Mouse (Mus musculus): ENCODE data around the gene Tmem270. TPM values are rescaled to one million over a fixed set of nuclear protein-coding genes. Genes with fewer than 3 reads are reported as not detected.

The Tmem270 gene
- polyA plus RNA-seq, 1 experiment from 2014 or later = not detected

DNA sequence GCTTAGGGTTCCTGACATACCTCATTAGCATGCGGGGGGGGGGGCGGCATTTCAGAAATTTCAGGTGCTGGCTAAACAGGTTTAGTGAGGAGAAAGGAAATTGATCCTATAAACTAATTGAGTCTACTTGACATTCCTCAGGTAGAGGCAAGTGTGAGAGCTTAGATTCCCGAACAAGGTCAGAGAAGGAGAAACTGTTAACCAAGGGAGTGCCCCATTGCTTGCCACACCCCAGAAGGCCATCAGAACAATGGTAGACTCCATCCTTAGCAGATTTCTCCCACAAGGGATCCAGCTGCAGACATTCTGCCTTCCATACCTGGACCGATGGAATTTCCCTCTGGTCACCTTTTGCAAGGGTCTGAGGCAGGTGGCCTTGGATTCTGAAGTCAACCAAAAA lies 20.2 kb upstream of the Tmem270 start:
- 0 out of 2 replicates have a peak, but pooled peaks cover 3% of the 10 kb centered on the region for H3K4me1 ChIP-seq
- H3K9ac ChIP-seq = no peak overlapping the region
- H3K27me3 ChIP-seq (replicated peaks) = peaks cover 17% of the 10 kb centered on the region
- no peak overlapping the region for H3K4me3 ChIP-seq
- H3K27ac ChIP-seq (replicated peaks) = no peak overlapping the region
- no peak for ATAC-seq (ENCODE audit: extremely low read depth, insufficient number of reproducible peaks, low FRiP score, low TSS enrichment)
- H3K36me3 ChIP-seq = no peaks in the 10 kb centered on the region
- no peaks in the 10 kb centered on the region for H3K9me3 ChIP-seq
- WGBS = 62% methylated on average over 4 of the region's 4 CpGs
- no peak overlapping the region for H3K4me2 ChIP-seq

- peaks cover 7% of the 10 kb centered on the region for H3K4me1 ChIP-seq
- H3K9me3 ChIP-seq = no peaks in the 10 kb centered on the region
- WGBS = 67% methylated on average over 6 of the region's 6 CpGs
- ATAC-seq (ENCODE audit: extremely low read depth, insufficient number of reproducible peaks, low FRiP score, low TSS enrichment) = no peak
- H3K27ac ChIP-seq (replicated peaks) = no peak overlapping the region
- H3K27me3 ChIP-seq (replicated peaks) = peaks cover 10% of the 10 kb centered on the region; the same call in 1 of the 2 replicates
- H3K9ac ChIP-seq = no peak overlapping the region
- no peak overlapping the region for H3K4me2 ChIP-seq
- no peaks in the 10 kb centered on the region for H3K36me3 ChIP-seq
- no peak overlapping the region for H3K4me3 ChIP-seq
Measured at GRCm38 (mm10) chr5:134923141-134923540, 16.6 kb upstream of the Tmem270 start.

GRCm38 (mm10) chr5:134921106-134921505 lies 14.6 kb upstream of the Tmem270 start:
- Histone ChIP-seq H3K4me1 (peaks cover 7% of the 10 kb centered on the region), H3K4me2 (no peak overlapping the region), H3K36me3 (no peaks in the 10 kb centered on the region), H3K4me3 (no peak overlapping the region), H3K27ac (replicated peaks) (no peak overlapping the region), H3K9ac (no peak overlapping the region), H3K27me3 (replicated peaks) (peaks cover 10% of the 10 kb centered on the region; the same call in 1 of the 2 replicates), H3K9me3 (no peaks in the 10 kb centered on the region)
- no peak for ATAC-seq (ENCODE audit: extremely low read depth, insufficient number of reproducible peaks, low FRiP score, low TSS enrichment)
- WGBS = 80% methylated on average over 8 of the region's 8 CpGs

DNA sequence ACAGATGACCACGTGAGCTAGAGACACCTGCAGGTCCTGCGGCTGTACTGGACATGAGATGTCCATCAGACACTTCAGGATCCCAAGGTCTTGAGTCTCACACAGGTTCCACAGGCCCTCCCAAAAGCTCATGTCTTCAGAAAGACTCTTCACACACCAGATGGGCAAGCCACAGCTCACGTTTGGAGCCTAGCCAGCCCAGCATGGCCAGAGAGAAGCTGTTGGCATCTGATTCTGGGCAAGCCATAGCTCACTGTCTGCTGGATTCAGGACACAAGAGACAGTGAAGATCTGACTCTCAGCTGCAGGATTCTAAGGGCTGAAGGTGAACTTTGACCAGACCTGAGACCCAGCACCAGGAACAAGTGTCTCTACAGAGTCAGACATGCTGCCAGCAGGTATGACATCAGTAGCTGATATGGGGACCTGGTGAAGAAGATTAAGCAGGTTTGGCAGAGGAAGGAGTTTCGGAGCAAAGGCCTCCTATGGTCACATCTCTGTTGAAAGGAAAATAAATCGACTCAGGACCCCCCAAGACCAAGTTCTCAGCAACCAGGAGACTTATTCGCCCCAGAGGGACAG lies 13.7 kb upstream of the Tmem270 start:
- no peak for ATAC-seq (ENCODE audit: extremely low read depth, insufficient number of reproducible peaks, low FRiP score, low TSS enrichment)
- H3K27me3 ChIP-seq (replicated peaks) = peaks cover 8% of the 10 kb centered on the region; the same call in 1 of the 2 replicates
- H3K27ac ChIP-seq (replicated peaks) = no peak overlapping the region
- H3K9me3 ChIP-seq = no peaks in the 10 kb centered on the region
- no peaks in the 10 kb centered on the region for H3K36me3 ChIP-seq
- H3K4me2 ChIP-seq = no peak overlapping the region
- H3K4me1 ChIP-seq = peaks cover 7% of the 10 kb centered on the region
- 69% methylated on average over 6 of the region's 6 CpGs for WGBS
- H3K4me3 ChIP-seq = no peak overlapping the region
- H3K9ac ChIP-seq = no peak overlapping the region

DNA sequence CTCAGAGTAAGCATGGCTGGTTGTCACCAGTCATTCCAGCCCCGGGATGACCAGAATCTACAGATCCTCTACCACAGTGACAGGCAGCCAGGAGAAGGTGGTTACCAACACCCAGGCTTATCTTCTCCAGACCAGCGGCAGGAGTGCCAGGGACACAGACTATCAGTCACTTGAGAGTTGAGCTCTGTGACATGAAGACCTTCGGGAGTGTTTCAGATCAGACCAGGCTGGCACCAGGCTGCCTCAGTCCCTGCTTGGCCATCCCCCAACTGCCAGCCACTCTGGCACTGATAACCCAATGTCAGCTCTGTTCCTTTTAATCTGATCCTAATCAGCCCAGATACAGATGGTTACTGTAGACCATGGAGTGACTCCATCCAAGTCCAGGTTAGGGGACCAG lies 12.6 kb upstream of the Tmem270 start:
- H3K9me3 ChIP-seq = no peaks in the 10 kb centered on the region
- H3K4me3 ChIP-seq = no peak overlapping the region
- no peaks in the 10 kb centered on the region for H3K36me3 ChIP-seq
- H3K9ac ChIP-seq = no peak overlapping the region
- no peak overlapping the region for H3K27ac ChIP-seq (replicated peaks)
- H3K27me3 ChIP-seq (replicated peaks) = peaks cover 8% of the 10 kb centered on the region; the same call in 1 of the 2 replicates
- no peak overlapping the region for H3K4me2 ChIP-seq
- WGBS = 42% methylated on average over 3 of the region's 3 CpGs
- peaks cover 7% of the 10 kb centered on the region for H3K4me1 ChIP-seq
- ATAC-seq (ENCODE audit: extremely low read depth, insufficient number of reproducible peaks, low FRiP score, low TSS enrichment) = no peak

DNA sequence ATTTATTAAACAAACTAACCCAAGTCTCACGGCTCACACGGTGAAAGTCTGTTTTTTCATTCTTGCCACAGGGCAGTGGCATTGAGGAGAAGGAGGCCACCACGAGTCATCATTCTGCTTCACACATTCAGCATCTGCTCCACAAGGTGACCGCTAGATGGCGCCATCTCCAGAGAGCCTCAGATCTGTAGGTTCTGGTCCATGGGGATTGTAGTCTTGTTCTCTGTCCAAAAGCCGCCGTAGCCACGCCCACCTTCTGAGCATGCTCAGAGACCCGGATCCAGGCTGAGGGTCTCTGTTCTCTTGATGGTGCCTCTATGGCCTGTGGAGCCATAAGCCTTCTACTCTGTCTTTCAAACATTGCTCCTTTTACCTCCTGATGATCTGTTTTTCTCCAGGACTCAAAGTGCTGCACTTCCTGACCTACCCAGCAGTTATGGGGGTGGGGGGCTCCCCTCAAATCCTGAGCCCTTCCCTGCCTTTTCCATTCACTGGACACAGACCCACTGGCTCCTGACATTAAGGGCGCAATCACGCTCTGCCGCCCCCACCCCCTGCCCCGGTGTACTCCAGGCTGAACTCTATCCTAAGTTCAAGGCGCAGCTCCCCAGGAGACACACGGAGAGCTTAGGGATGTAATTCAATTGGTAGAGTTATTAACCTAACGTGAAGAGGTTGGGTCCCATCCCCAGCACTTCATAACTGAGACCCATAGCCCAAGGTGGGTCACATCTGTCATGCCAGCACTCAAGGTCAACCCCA lies 11.7 kb upstream of the Tmem270 start:
- peaks cover 7% of the 10 kb centered on the region for H3K4me1 ChIP-seq
- no peak overlapping the region for H3K9ac ChIP-seq
- H3K36me3 ChIP-seq = no peaks in the 10 kb centered on the region
- no peak overlapping the region for H3K4me2 ChIP-seq
- H3K4me3 ChIP-seq = no peak overlapping the region
- no peak overlapping the region for H3K27ac ChIP-seq (replicated peaks)
- no peaks in the 10 kb centered on the region for H3K9me3 ChIP-seq
- H3K27me3 ChIP-seq (replicated peaks) = peaks cover 16% of the 10 kb centered on the region; the same call in 1 of the 2 replicates
- no peak for ATAC-seq (ENCODE audit: extremely low read depth, insufficient number of reproducible peaks, low FRiP score, low TSS enrichment)
- 50% methylated on average over 16 of the region's 16 CpGs for WGBS

DNA sequence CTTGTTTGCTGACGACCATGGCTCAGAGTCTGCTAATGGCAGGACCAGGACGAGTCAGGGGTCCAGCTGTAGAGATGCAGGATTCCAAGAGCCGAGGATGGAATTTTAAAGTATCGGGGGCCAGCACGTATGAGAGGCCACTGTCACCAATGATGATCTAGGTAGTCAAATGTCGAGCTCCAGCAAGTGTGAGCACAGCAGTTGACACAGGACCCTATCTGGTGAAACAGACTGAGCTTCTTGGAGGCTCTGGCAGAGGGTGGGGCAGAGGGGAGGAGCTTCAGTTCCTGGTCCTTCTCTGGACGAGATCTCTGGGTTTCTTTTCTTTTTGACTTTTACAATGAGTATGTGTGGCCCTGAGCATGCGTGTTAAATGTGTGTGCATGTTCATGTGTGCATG lies 8.8 kb upstream of the Tmem270 start, which contains the start of gene Cldn13:
TSS of gene Cldn13 (minus strand) at position 216 of the 400 bp plus-strand sequence.
- peak within 1 kb of the TSS; percentile 37 for H3K4me3 ChIP-seq
- ATAC-seq (ENCODE audit: extremely low read depth, insufficient number of reproducible peaks, low FRiP score, low TSS enrichment) = no peak

DNA sequence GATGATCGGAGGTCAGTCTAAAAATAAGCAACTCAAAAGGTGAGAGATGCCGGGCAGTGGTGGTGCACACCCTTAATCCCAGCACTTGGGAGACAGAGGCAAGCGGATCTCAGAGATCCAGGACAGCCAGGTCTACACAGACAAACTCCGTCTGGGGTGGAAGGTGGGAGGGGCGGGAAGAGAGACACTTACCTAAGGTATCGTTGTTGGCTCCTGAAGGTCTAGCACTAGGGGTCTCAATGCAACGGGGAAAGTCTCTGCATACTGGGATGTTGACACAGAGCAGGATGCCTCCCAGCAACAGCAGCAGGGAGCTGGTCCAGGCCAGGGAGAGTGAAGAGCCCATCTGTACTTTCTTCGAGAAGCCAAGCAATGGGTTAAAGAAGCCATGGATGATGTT lies 8.0 kb upstream of the Tmem270 start:
- peak overlapping the region; percentile 37 for H3K4me3 ChIP-seq
- no peaks in the 10 kb centered on the region for H3K36me3 ChIP-seq
- no peaks in the 10 kb centered on the region; the same call in 1 of the 2 replicates for H3K9me3 ChIP-seq
- peak overlapping the region; percentile 46 for H3K4me2 ChIP-seq
- H3K4me1 ChIP-seq = peaks cover 6% of the 10 kb centered on the region
- peak overlapping the region; percentile 49 for H3K27ac ChIP-seq (replicated peaks)
- peaks cover 14% of the 10 kb centered on the region; the same call in 1 of the 2 replicates for H3K27me3 ChIP-seq (replicated peaks)
- H3K9ac ChIP-seq = peak overlapping the region; percentile 54; the same call in 1 of the 2 replicates
- 59% methylated on average over 8 of the region's 8 CpGs for WGBS
- ATAC-seq (ENCODE audit: extremely low read depth, insufficient number of reproducible peaks, low FRiP score, low TSS enrichment) = no peak

More for the DNA sequence above, 8.8 kb upstream of the Tmem270 start, which contains the start of gene Cldn13:
- peaks cover 7% of the 10 kb centered on the region for H3K4me1 ChIP-seq
- peak within 1 kb of the TSS; percentile 54; the same call in 1 of the 2 replicates for H3K9ac ChIP-seq
- no peaks in the 10 kb centered on the region for H3K36me3 ChIP-seq
- peak within 1 kb of the TSS; percentile 46 for H3K4me2 ChIP-seq
- H3K9me3 ChIP-seq = no peaks in the 10 kb centered on the region; the same call in 1 of the 2 replicates
- WGBS = 61% methylated on average over 8 of the region's 8 CpGs
- H3K27me3 ChIP-seq (replicated peaks) = peaks cover 13% of the 10 kb centered on the region; the same call in 1 of the 2 replicates
- H3K27ac ChIP-seq (replicated peaks) = peak within 1 kb of the TSS; percentile 49

- Histone ChIP-seq H3K9ac (peak overlapping the region; percentile 54; the same call in 1 of the 2 replicates), H3K27ac (replicated peaks) (peak overlapping the region; percentile 49; the same call in 1 of the 2 replicates), H3K4me1 (peaks cover 3% of the 10 kb centered on the region; the same call in 1 of the 2 replicates), H3K36me3 (no peaks in the 10 kb centered on the region), H3K9me3 (no peaks in the 10 kb centered on the region; the same call in 1 of the 2 replicates), H3K4me3 (peak overlapping the region; percentile 37), H3K4me2 (peak overlapping the region; percentile 46), H3K27me3 (replicated peaks) (peaks cover 17% of the 10 kb centered on the region; the same call in 1 of the 2 replicates)
- WGBS = 42% methylated on average over 4 of the region's 4 CpGs
- ATAC-seq (ENCODE audit: extremely low read depth, insufficient number of reproducible peaks, low FRiP score, low TSS enrichment) = 0 out of 2 replicates have a peak, but pooled peaks have one; percentile 55
Measured at GRCm38 (mm10) chr5:134913753-134914152, 7.2 kb upstream of the Tmem270 start.

DNA sequence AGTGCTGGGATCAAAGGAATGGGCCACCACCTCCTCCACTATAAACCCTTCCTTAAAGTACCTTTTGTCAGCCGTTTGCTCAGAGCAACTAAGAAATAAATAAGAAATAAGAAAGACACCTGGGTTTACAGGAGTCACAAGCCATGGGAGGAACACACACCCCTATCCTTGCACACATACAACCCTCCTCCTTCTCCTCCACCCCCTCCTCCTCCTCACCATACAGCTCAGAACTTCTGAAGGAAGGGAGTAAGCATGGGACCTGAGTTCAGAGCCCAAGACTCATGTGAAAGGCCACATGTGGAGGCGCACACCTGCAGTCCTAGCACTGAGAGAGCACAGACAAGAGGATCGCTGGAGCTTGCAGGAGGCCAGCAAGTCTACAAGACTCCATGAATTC lies 6.8 kb upstream of the Tmem270 start:
- peak overlapping the region; percentile 47; the same call in 1 of the 2 replicates for H3K9ac ChIP-seq
- H3K4me1 ChIP-seq = peaks cover 7% of the 10 kb centered on the region
- H3K9me3 ChIP-seq = no peaks in the 10 kb centered on the region; the same call in 1 of the 2 replicates
- no peak for ATAC-seq (ENCODE audit: extremely low read depth, insufficient number of reproducible peaks, low FRiP score, low TSS enrichment)
- H3K36me3 ChIP-seq = no peaks in the 10 kb centered on the region
- peak overlapping the region; percentile 37 for H3K4me3 ChIP-seq
- peaks cover 20% of the 10 kb centered on the region; the same call in 1 of the 2 replicates for H3K27me3 ChIP-seq (replicated peaks)
- H3K4me2 ChIP-seq = peak overlapping the region; percentile 46
- peak overlapping the region; percentile 49; the same call in 1 of the 2 replicates for H3K27ac ChIP-seq (replicated peaks)
- 62% methylated on average over 3 of the region's 3 CpGs for WGBS

- Histone ChIP-seq H3K4me1 (peaks cover 7% of the 10 kb centered on the region), H3K9me3 (no peaks in the 10 kb centered on the region; the same call in 1 of the 2 replicates), H3K9ac (no peak overlapping the region), H3K27me3 (replicated peaks) (peaks cover 23% of the 10 kb centered on the region; the same call in 1 of the 2 replicates), H3K4me2 (peak overlapping the region; percentile 22; the same call in 1 of the 2 replicates), H3K36me3 (no peaks in the 10 kb centered on the region), H3K4me3 (peak overlapping the region; percentile 11; the same call in 1 of the 2 replicates), H3K27ac (replicated peaks) (no peak overlapping the region)
- no peak for ATAC-seq (ENCODE audit: extremely low read depth, insufficient number of reproducible peaks, low FRiP score, low TSS enrichment)
- 85% methylated on average over 2 of the region's 2 CpGs for WGBS
Measured at GRCm38 (mm10) chr5:134911901-134912300, 5.4 kb upstream of the Tmem270 start.
